Mouse (Mus musculus) megakaryocyte, embryonic 14.5 days (primary cell): ENCODE data around the gene Gramd4.

ENCODE experiments used
- FLI1 ChIP-seq: IDR thresholded peaks from 2 replicates; pipeline ENCODE4 v1.6.1; 2012; ENCODE audit warnings: low read length, inconsistent platforms, mixed read lengths
- GATA1 ChIP-seq: IDR thresholded peaks from 3 replicates; pipeline ENCODE4 v1.6.1; 2012; ENCODE audit warnings: mixed read lengths, low read length, inconsistent platforms, borderline replicate concordance

- TF ChIP-seq GATA1 (no peak), FLI1 (no peak)
These were observed 44.8 kb downstream of the Gramd4 start for GRCm38 (mm10) chr15:86102308-86102707.
